Mouse (Mus musculus) G1E (cell line): Measurements from ENCODE around the gene Slc37a1.

Source experiments
- CTCF ChIP-seq: IDR thresholded peaks from 2 replicates; pipeline ENCODE4 v1.5.1; 2012; ENCODE audit warnings: low read depth, low read length, inconsistent platforms, mixed read lengths
- GATA1 ChIP-seq: IDR thresholded peaks from 2 replicates; pipeline ENCODE4 v1.6.1; 2012; ENCODE audit warnings: borderline replicate concordance, low read length, inconsistent platforms, mixed read lengths
- GATA2 ChIP-seq: IDR thresholded peaks from 2 replicates; pipeline ENCODE4 v1.6.1; 2012; ENCODE audit warnings: low read depth, low read length, inconsistent platforms, borderline replicate concordance
- POLR2AphosphoS5 ChIP-seq: IDR thresholded peaks from 2 replicates; pipeline ENCODE4 v1.6.1; 2012; ENCODE audit warnings: low read depth, low read length, inconsistent platforms; ENCODE audit not compliant: insufficient replicate concordance
- TAL1 ChIP-seq: conservative IDR thresholded peaks from 2 replicates; pipeline ENCODE4 v1.6.1; 2012; ENCODE audit warnings: low read depth, low read length, inconsistent platforms, mixed read lengths

DNA sequence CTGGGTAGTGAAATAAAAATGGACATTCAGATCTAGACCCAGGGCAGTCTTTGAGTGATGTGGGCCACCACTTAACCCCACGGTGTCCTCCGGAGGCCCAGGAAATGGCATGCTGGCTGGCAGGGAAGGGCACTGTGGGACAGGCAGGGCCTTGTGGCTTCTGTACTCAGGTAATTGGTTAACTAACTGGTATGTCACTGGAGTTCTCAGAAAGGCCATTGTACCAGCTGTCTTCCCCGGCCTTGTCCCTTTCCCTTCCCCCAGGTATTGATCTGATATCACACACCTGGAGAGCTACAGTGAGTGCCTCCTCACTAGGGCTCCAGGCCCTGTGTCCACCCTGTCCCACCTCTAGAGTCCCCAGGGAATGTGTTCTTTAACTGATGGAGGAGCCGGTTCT lies 36.8 kb downstream of the Slc37a1 start:
- TF ChIP-seq CTCF (no peak), TAL1 (no peak), GATA2 (no peak), POLR2AphosphoS5 (no peak), GATA1 (no peak)
